Mouse (Mus musculus) bone marrow macrophage, adult 2 months (primary cell): ENCODE data around the gene Sars2. TPM values are rescaled to one million over a fixed set of nuclear protein-coding genes. Genes with fewer than 3 reads are reported as not detected.
A peak's percentile ranks its signal among the peaks of the same experiment; 100 is the strongest.

Experiments
- H3K27ac ChIP-seq: 2 replicates; pipeline ENCODE4 v1.5.1; 2012; ENCODE audit warnings: low read depth, low read length; ENCODE audit not compliant: insufficient read depth
- H3K4me1 ChIP-seq: 2 replicates; pipeline ENCODE4 v1.6.1; 2012; ENCODE audit warnings: low read length; ENCODE audit not compliant: control insufficient read depth, insufficient read depth
- H3K4me3 ChIP-seq: 2 replicates; pipeline ENCODE4 v1.5.1; 2012; ENCODE audit warnings: mild to moderate bottlenecking, low read length, moderate library complexity; ENCODE audit not compliant: insufficient read depth
- CTCF ChIP-seq: IDR thresholded peaks from 2 replicates; pipeline ENCODE4 v1.5.1; 2012; ENCODE audit warnings: low read depth, mild to moderate bottlenecking, low read length, moderate library complexity
- POLR2A ChIP-seq: IDR thresholded peaks from 2 replicates; pipeline ENCODE4 v1.6.1; 2012; ENCODE audit warnings: mild to moderate bottlenecking, low read depth, low read length, borderline replicate concordance
- polyA plus RNA-seq: library from polyadenylated mRNA; stranded (reverse); fragments of >200 nt; gene quantifications from 2 replicates; pipeline ENCODE4 v1.2.4, GENCODE M21; 2012; ENCODE audit not compliant: missing spikeins, insufficient read depth, insufficient read length

Sars2 gene
- polyA plus RNA-seq, 1 experiment = 8.2 TPM

DNA sequence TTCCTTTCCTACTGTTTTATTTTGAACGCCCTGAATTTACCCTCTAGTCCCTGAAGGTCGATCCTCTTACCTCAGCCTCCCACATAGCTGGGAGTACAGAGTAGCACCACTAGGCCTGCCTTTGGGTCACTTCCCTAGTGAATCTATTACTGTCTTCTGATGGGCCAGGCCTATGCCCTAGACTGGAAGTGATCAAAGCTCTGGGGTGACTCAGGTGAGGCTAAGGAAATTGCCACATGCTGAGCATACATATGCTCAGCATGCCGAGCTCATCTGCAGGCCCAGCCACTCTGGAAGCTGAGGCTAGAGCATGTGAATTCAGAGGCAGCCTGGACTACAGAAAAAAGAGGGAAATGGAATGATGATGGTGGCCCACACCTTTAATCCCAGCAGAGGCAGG is 31.4 kb downstream of the Sars2 start:
- Histone ChIP-seq H3K4me1 (no peaks in the 10 kb centered on the region), H3K27ac (no peak overlapping the region), H3K4me3 (no peak overlapping the region)
- TF ChIP-seq CTCF = no peak
- TF ChIP-seq POLR2A = no peak

GRCm38 (mm10) chr7:28774164-28774563 is 32.4 kb downstream of the Sars2 start:
- TF ChIP-seq POLR2A = no peak
- no peak for TF ChIP-seq CTCF
- Histone ChIP-seq H3K4me3 (no peak overlapping the region), H3K27ac (no peak overlapping the region), H3K4me1 (no peaks in the 10 kb centered on the region)

- no peak overlapping the region for H3K27ac ChIP-seq
- H3K4me1 ChIP-seq = no peaks in the 10 kb centered on the region; the same call in 1 of the 2 replicates
- no peak overlapping the region for H3K4me3 ChIP-seq
- TF ChIP-seq CTCF (no peak), POLR2A (no peak)
These were observed 33.3 kb downstream of the Sars2 start for GRCm38 (mm10) chr7:28775129-28775528.

DNA sequence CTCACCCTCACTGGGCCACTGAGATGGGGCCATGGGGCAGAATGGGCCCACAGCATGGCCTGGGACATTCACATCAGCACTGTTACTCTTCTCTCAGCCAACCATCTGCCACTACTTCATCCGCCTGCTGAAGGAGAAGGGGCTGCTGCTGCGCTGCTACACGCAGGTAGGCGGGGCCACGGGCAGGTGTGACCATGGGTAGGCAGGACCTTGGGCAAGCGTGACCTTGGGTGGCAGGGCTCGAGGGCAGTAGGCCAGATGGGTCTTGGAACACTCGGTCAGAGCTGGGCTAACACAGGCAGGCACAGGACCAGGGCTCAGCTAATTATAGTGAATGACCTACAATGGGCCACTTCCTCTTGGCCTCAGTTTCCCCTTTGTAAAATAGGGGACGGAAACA is 37.0 kb downstream of the Sars2 start:
- Histone ChIP-seq H3K27ac (no peak overlapping the region), H3K4me1 (peaks cover 19% of the 10 kb centered on the region), H3K4me3 (no peak overlapping the region)
- TF ChIP-seq POLR2A (no peak), CTCF (no peak)

- Histone ChIP-seq H3K4me1 (peaks cover 19% of the 10 kb centered on the region), H3K27ac (peak overlapping the region; percentile 89), H3K4me3 (0 out of 2 replicates have a peak overlapping the region, but pooled peaks have one; percentile 7)
- TF ChIP-seq CTCF (peak; percentile 60), POLR2A (no peak)
These were observed 38.4 kb downstream of the Sars2 start for GRCm38 (mm10) chr7:28780067-28780658.

DNA sequence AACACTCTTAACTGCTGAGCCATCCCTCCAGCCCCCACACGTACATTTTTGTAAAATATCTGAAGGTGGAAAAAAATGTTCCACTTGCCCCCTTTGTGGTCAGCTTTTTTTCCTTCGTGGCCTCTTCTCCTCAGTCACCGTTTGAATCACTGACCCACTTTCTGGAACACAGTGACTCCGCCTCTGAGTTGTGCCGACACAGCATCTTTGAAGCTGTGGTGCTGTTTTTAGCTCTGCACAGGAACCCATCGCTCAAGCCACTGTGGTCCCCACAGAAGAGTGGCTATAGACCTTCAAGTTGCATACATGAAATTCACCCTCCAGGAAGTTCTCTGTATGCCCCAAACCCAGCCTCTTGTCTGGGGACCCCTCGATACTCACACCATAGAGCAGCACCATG is 39.1 kb downstream of the Sars2 start:
- no peak for TF ChIP-seq POLR2A
- no peak for TF ChIP-seq CTCF
- Histone ChIP-seq H3K4me1 (peaks cover 19% of the 10 kb centered on the region), H3K27ac (peak overlapping the region; percentile 89), H3K4me3 (0 out of 2 replicates have a peak overlapping the region, but pooled peaks have one; percentile 7)

DNA sequence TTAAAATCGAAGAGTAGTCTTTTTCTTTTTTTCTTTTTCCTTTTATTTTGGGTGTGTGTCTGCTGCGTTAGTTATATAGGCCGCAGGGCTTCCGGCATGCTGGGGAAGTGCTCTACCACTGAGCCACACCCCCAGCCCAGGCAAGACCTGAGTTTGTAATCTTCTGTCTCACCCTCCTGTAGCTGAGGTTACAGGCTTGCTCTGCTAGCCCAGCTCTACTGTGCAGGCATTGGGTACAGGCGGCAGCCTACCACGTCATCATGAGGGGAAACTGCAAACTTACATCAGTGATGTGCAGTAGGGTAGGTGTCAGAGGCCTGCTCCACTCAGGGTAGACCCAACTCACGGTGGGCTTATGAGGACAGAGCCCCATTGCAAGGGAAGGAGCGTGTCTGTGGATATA is 39.5 kb downstream of the Sars2 start:
- H3K4me1 ChIP-seq = peaks cover 19% of the 10 kb centered on the region
- peak overlapping the region; percentile 89 for H3K27ac ChIP-seq
- no peak for TF ChIP-seq CTCF
- no peak overlapping the region for H3K4me3 ChIP-seq

GRCm38 (mm10) chr7:28785161-28785560 is 43.4 kb downstream of the Sars2 start:
- H3K27ac ChIP-seq = no peak overlapping the region
- no peak overlapping the region for H3K4me3 ChIP-seq
- H3K4me1 ChIP-seq = peaks cover 29% of the 10 kb centered on the region
- no peak for TF ChIP-seq CTCF
- no peak for TF ChIP-seq POLR2A

DNA sequence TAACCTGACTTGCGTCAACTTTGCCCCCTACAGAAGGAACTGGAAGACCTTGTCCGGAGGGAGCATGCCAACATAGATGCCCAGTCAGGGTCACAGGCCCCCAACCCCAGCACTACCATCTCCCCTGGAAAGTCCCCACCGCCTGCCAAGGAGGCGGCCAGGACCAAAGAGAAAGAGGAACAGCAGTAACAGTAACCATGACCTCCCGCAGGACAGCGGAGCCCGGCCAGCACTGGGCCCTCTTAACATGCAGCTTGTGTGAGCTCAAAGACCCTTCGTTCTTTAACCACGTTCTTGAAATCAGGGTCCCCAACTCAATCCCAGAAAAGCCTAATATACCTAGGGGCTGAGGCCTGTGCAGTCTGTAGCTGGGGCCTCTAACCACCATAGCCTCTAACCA is 46.1 kb downstream of the Sars2 start:
- Histone ChIP-seq H3K4me1 (peaks cover 10% of the 10 kb centered on the region), H3K4me3 (no peak overlapping the region), H3K27ac (no peak overlapping the region)
- TF ChIP-seq CTCF = no peak
- no peak for TF ChIP-seq POLR2A

- Histone ChIP-seq H3K4me3 (no peak within 1 kb of the TSS), H3K27ac (no peak within 1 kb of the TSS), H3K4me1 (peaks cover 10% of the 10 kb centered on the region)
- TF ChIP-seq CTCF (no peak), POLR2A (no peak)
These were observed 46.8 kb downstream of the Sars2 start, which contains the start of gene Rinl for GRCm38 (mm10) chr7:28788307-28789195. Rinl (plus strand) TSS chr7:28788969.
